Mouse (Mus musculus) myocyte (in vitro differentiated cells): Measurements from ENCODE around the gene Lpin2.

ENCODE experiments used
- CEBPB ChIP-seq: IDR thresholded peaks from 2 replicates; pipeline ENCODE4 v1.6.1; 2011; ENCODE audit warnings: mild to moderate bottlenecking, moderate library complexity; ENCODE audit not compliant: poor library complexity, insufficient read depth, severe bottlenecking
- E2F4 ChIP-seq: IDR thresholded peaks from one replicate; pipeline ENCODE4 v1.6.1; 2011; ENCODE audit warnings: mild to moderate bottlenecking, control low read depth, moderate library complexity; ENCODE audit not compliant: insufficient read depth
- MAX ChIP-seq: IDR thresholded peaks from one replicate; pipeline ENCODE4 v1.6.1; 2011; ENCODE audit warnings: low read depth, mild to moderate bottlenecking, control low read depth
- MYOG ChIP-seq, 3 experiments: IDR thresholded peaks; one replicate each; pipeline ENCODE4 v1.6.1; 2011; ENCODE audit warnings: control low read depth in 2 of 3, low read depth in 2 of 3, mild to moderate bottlenecking in 2 of 3; ENCODE audit not compliant: insufficient read length in 2 of 3, control insufficient read depth in 1 of 3, insufficient read depth in 1 of 3
- POLR2A ChIP-seq: IDR thresholded peaks from one replicate; pipeline ENCODE4 v1.6.1; 2011; ENCODE audit warnings: low read depth, mild to moderate bottlenecking, control low read depth, moderate library complexity; ENCODE audit not compliant: insufficient read length
- POLR2AphosphoS2 ChIP-seq: IDR thresholded peaks from one replicate; pipeline ENCODE4 v1.6.1; 2011; ENCODE audit warnings: low read depth, control low read depth; ENCODE audit not compliant: insufficient read length
- TCF12 ChIP-seq: IDR thresholded peaks from one replicate; pipeline ENCODE4 v1.6.1; 2011; ENCODE audit warnings: mild to moderate bottlenecking, control low read depth; ENCODE audit not compliant: poor library complexity, insufficient read depth, severe bottlenecking
- TCF3 ChIP-seq: IDR thresholded peaks from one replicate; pipeline ENCODE4 v1.6.1; 2011; ENCODE audit warnings: low read depth, control low read depth; ENCODE audit not compliant: insufficient read length
- USF1 ChIP-seq: IDR thresholded peaks from one replicate; pipeline ENCODE4 v1.6.1; 2011; ENCODE audit warnings: low read depth, mild to moderate bottlenecking, control low read depth, moderate library complexity

DNA sequence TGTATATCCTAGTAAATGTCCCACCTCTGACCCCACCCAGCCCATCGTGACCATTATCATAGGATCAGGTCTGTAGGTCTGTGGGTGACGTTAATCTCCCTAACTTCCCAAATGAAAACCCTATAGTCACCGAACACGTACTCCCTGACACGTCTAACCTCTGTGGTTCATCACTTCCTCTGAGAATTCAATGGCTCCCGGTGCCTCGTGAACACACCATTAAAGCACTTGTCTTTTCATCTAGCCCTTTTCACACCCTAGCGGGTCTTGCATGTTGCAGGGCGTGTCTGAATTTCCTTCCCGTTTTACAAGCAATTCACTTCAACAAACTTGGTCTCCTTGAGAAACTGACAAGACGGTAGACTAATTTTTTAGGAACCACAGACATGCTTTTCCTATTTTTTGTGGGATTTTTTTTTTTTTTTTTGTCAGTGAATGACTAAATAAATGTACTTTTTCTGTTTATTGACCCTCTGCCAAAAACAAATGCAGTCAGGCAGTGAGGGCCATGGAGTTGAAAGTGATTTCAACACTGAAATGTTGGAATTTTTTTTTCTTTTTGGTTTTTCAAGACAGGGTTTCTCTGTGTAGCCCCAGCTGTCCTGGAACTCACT, 105.9 kb downstream of the Lpin2 start:
- TF ChIP-seq POLR2A, result no peak
- TF ChIP-seq TCF3, result no peak
- TF ChIP-seq MYOG (IDR thresholded peaks at IDR 0.05; ENCODE audit: control insufficient read depth in 1 of 3, insufficient read depth in 1 of 3, insufficient read length in 2 of 3, low read depth in 2 of 3), result no peak
- TF ChIP-seq CEBPB, result no peak
- TF ChIP-seq TCF12, result no peak
- no peak for TF ChIP-seq MAX
- no peak for TF ChIP-seq E2F4
- TF ChIP-seq POLR2AphosphoS2, result no peak
- TF ChIP-seq USF1, result no peak
